Mouse (Mus musculus): ENCODE results near the gene Gjd3. TPM values are rescaled to one million over a fixed set of nuclear protein-coding genes. Genes with fewer than 3 reads are reported as not detected.

The Gjd3 gene
- total and polyA plus RNA-seq, 3 experiments, result not detected

- Histone ChIP-seq H3K27me3 (ENCODE audit: control insufficient read depth in 1 of 2, insufficient read depth in 2 of 2, low read length in 2 of 2) (no peaks in the 10 kb centered on the region), H3K9me3 (replicated peaks; ENCODE audit: insufficient read depth, low read length) (no peaks in the 10 kb centered on the region), H3K27ac (ENCODE audit: control insufficient read depth, low read depth, low read length) (no peak overlapping the region), H3K79me2 (ENCODE audit: control insufficient read depth, insufficient read depth, low read length, poor library complexity) (no peaks in the 10 kb centered on the region; the same call in 1 of the 2 replicates), H3K4me1 (ENCODE audit: control insufficient read depth in 1 of 2, insufficient read depth in 2 of 2, low read length in 2 of 2) (peaks cover 0 to 23% of the 10 kb centered on the region in 2 experiments), H3K4me3 (ENCODE audit: control insufficient read depth in 1 of 2, insufficient read depth in 1 of 2, low read depth in 2 of 2, low read length in 2 of 2) (no peak overlapping the region), H3K36me3 (ENCODE audit: control insufficient read depth in 1 of 2, insufficient read depth in 2 of 2, low read length in 2 of 2) (peaks cover 0 to 11% of the 10 kb centered on the region in 2 experiments; a peak in 2 of 4 replicates), H3K9ac (ENCODE audit: control insufficient read depth, low read depth, low read length, poor library complexity, severe bottlenecking) (no peak overlapping the region)
- TF ChIP-seq MAZ (IDR thresholded peaks at IDR 0.05; ENCODE audit: low read depth, low read length), result no peak
- no peak for TF ChIP-seq POLR2A (IDR thresholded peaks at IDR 0.05; ENCODE audit: control insufficient read depth in 1 of 2, insufficient read depth in 1 of 2, low read depth in 1 of 2, low read length in 2 of 2, poor library complexity in 1 of 2)
- TF ChIP-seq MAX (IDR thresholded peaks at IDR 0.05; ENCODE audit: low read length), result no peak
- TF ChIP-seq MAFK (IDR thresholded peaks at IDR 0.05; ENCODE audit: borderline replicate concordance, low read depth, low read length), result no peak
- TF ChIP-seq POLR2AphosphoS2 (IDR thresholded peaks at IDR 0.05; ENCODE audit: low read length), result no peak
- no peak for TF ChIP-seq POLR2AphosphoS5 (IDR thresholded peaks at IDR 0.05; ENCODE audit: borderline replicate concordance, low read depth, low read length)
- DNase-seq (ENCODE audit: low read depth, low spot score), result no peak
These were observed 17.3 kb downstream of the Gjd3 start for GRCm38 (mm10) chr11:98965416-98966077.

GRCm38 (mm10) chr11:98964616-98965415 lies 18.0 kb downstream of the Gjd3 start:
- no peak for DNase-seq (ENCODE audit: low read depth, low spot score)
- Histone ChIP-seq H3K4me3 (ENCODE audit: control insufficient read depth in 1 of 2, insufficient read depth in 1 of 2, low read depth in 2 of 2, low read length in 2 of 2) (no peak overlapping the region), H3K27ac (ENCODE audit: control insufficient read depth, low read depth, low read length) (no peak overlapping the region), H3K79me2 (ENCODE audit: control insufficient read depth, insufficient read depth, low read length, poor library complexity) (no peaks in the 10 kb centered on the region; the same call in none of the 2 replicates), H3K4me1 (ENCODE audit: control insufficient read depth in 1 of 2, insufficient read depth in 2 of 2, low read length in 2 of 2) (peaks cover 0 to 23% of the 10 kb centered on the region in 2 experiments), H3K27me3 (ENCODE audit: control insufficient read depth in 1 of 2, insufficient read depth in 2 of 2, low read length in 2 of 2) (no peaks in the 10 kb centered on the region), H3K9ac (ENCODE audit: control insufficient read depth, low read depth, low read length, poor library complexity, severe bottlenecking) (no peak overlapping the region), H3K9me3 (replicated peaks; ENCODE audit: insufficient read depth, low read length) (no peaks in the 10 kb centered on the region), H3K36me3 (ENCODE audit: control insufficient read depth in 1 of 2, insufficient read depth in 2 of 2, low read length in 2 of 2) (peaks cover 0 to 11% of the 10 kb centered on the region in 2 experiments; a peak in 2 of 4 replicates)
- TF ChIP-seq MAZ (IDR thresholded peaks at IDR 0.05; ENCODE audit: low read depth, low read length), result no peak
- no peak for TF ChIP-seq UBTF (IDR thresholded peaks at IDR 0.05; ENCODE audit: borderline replicate concordance, insufficient read depth, low read depth, low read length)
- TF ChIP-seq RCOR1 (IDR thresholded peaks at IDR 0.05; ENCODE audit: low read depth, low read length), result no peak
- no peak for TF ChIP-seq GATA1 (IDR thresholded peaks at IDR 0.05; ENCODE audit: low read depth, low read length)

GRCm38 (mm10) chr11:98964201-98964615 lies 18.6 kb downstream of the Gjd3 start:
- no peaks in the 10 kb centered on the region for H3K9me3 ChIP-seq (replicated peaks; ENCODE audit: insufficient read depth, low read length)
- no peak for DNase-seq (ENCODE audit: low read depth, low spot score)
- H3K9ac ChIP-seq (ENCODE audit: control insufficient read depth, low read depth, low read length, poor library complexity, severe bottlenecking), result peak overlapping the region; percentile 55
- no peak overlapping the region for H3K27ac ChIP-seq (ENCODE audit: control insufficient read depth, low read depth, low read length)
- peaks cover under 1 to 23% of the 10 kb centered on the region in 2 experiments for H3K4me1 ChIP-seq (ENCODE audit: control insufficient read depth in 1 of 2, insufficient read depth in 2 of 2, low read length in 2 of 2)
- no peak for TF ChIP-seq TCF12 (IDR thresholded peaks at IDR 0.05; ENCODE audit: low read depth, low read length)
- TF ChIP-seq POLR2A (IDR thresholded peaks at IDR 0.05; ENCODE audit: control insufficient read depth in 1 of 2, insufficient read depth in 1 of 2, low read depth in 1 of 2, low read length in 2 of 2, poor library complexity in 1 of 2), result 0 out of 4 replicates have a peak, but pooled peaks of 1 of the 2 experiments have one; percentile 19
- TF ChIP-seq CHD1 (IDR thresholded peaks at IDR 0.05; ENCODE audit: low read depth, low read length), result no peak
- peaks cover 0 to 13% of the 10 kb centered on the region in 2 experiments; a peak in 2 of 4 replicates for H3K36me3 ChIP-seq (ENCODE audit: control insufficient read depth in 1 of 2, insufficient read depth in 2 of 2, low read length in 2 of 2)
- peak overlapping the region; percentile 36 to 38; a peak in 2 of 4 replicates for H3K4me3 ChIP-seq (ENCODE audit: control insufficient read depth in 1 of 2, insufficient read depth in 1 of 2, low read depth in 2 of 2, low read length in 2 of 2)
- H3K27me3 ChIP-seq (ENCODE audit: control insufficient read depth in 1 of 2, insufficient read depth in 2 of 2, low read length in 2 of 2), result no peaks in the 10 kb centered on the region
- peaks cover 3% of the 10 kb centered on the region for H3K79me2 ChIP-seq (ENCODE audit: control insufficient read depth, insufficient read depth, low read length, poor library complexity)

All from MEL (cell line).